Mouse (Mus musculus) c-Kit-positive CD71-positive TER-119-negative erythroid progenitor cells, embryonic 14.5 days (primary cell): ENCODE measurements around the gene A430005L14Rik.
A peak's percentile ranks its signal among the peaks of the same experiment; 100 is the strongest.

ENCODE experiments used
- DNase-seq: peaks from one replicate; pipeline ENCODE4 v3.0.0-alpha.2; 2013; ENCODE audit warnings: low read depth

The A430005L14Rik gene

DNA sequence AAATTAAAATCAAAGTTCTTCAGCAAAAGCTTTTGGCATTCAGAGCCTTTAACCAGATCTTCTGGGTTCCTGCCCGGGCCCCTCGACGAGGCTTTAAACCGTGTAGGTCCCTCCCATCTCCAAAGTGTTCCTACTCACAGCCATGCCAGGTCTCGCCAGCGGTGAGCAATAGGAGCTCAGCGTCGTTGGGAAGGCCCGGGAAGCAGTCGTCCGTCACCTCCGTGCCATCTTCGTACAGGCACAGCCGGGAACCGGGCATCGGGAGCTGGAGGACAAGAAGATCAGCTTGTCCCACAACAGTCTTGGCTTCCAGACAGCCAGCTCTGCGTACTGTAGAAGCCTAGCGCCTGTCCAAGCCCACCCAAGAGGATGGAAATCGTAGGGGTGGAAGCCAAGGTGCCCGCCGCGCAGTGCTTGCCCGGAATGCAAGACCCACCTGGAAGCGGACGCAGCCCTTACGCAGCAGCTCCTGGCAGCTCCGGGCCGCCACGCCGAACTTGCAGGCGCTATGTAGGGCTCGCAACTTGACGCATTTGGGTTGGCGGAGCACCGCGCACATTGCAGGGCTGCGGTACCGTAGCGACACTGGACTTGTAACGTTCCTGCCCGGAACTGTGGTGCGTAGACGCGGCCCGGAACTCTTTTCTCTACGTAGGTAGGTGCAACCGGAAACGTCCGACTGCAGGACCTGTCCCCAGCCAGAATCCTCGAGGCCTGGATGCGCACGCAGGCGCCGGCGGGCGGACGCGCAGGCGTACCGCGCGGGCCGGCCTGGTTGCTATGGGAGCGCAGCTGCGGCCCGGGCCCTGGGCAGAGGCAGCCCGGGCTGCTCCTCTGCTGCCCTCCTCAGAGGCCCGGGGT lies 17.6 kb downstream of the A430005L14Rik start, which contains the start of the genes Dffb and Cep104:
Dffb (minus strand) TSS at position 696 of the 861 bp plus-strand sequence.
Cep104 (plus strand) TSS at position 764 of the 861 bp plus-strand sequence.
- peak; percentile 85 for DNase-seq

- DNase-seq, result no peak
These were observed 18.2 kb downstream of the A430005L14Rik start for GRCm38 (mm10) chr4:153975292-153975662.

DNA sequence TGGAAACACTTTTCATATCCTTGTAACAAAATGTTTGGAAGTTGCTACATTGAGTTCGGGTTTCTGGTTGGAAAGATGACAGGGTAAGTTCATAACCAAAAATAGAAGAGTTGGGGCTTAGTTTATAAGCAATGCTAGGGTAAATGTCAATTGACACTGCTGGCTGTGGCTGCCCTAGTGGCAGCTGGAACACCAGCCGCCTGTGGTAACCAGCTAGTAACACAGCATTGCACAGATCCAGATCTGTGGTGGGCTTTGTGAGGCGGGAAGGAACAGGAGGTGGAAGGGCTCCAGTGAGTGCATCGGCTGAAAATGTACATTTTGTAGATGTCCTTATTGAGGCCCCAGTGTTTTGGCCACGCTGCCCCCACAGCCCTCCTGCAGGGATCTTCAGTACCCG lies 18.7 kb downstream of the A430005L14Rik start:
- DNase-seq, result no peak

- no peak for DNase-seq
These were observed 22.2 kb downstream of the A430005L14Rik start for GRCm38 (mm10) chr4:153979243-153979642.

- DNase-seq, result no peak
These were observed 23.4 kb downstream of the A430005L14Rik start for GRCm38 (mm10) chr4:153980470-153980869.

DNA sequence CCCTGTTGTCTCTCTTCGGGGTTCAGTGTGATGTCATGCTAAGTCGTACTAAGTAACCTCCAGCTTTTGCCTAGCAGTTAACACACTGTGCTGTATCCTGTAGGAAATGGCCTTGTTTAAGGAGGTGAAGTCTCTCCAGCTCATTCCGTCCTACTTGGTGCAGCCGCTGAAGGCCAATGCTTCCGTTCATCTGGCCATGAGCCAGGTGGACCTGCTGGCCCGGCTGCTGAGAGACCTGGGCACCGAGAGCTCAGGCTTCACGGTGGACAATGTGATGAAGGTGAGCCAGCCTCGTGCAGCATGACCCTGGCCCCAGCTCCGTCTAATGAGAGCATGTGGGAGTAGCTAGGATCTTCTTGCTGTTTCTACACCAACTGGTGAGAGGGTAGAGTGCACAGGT lies 35.7 kb downstream of the A430005L14Rik start:
- no peak for DNase-seq

- DNase-seq, result no peak
These were observed 36.5 kb downstream of the A430005L14Rik start for GRCm38 (mm10) chr4:153993505-153993904.

DNA sequence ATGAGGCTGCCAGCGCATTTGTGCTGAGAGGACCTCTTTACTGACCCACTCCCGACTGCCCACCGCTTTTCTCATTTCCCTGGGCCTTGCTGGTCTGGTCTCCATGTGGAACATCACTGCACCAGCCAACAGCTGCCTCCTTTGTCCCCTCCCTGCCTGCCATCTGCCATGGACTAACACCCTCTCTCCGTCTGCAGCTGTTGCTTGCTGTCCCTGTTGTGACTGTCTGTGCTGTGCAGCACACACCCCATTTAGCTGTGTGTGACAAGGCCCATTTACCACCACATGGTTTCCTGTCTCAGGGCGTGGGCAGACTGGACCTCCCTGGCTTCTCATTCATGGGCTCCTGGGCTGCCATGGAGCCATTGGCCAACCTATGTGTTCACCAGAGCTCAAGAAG lies 48.5 kb downstream of the A430005L14Rik start:
- no peak for DNase-seq

GRCm38 (mm10) chr4:154006264-154006663 lies 49.2 kb downstream of the A430005L14Rik start:
- no peak for DNase-seq

GRCm38 (mm10) chr4:154007759-154008158 lies 50.7 kb downstream of the A430005L14Rik start:
- no peak for DNase-seq

DNA sequence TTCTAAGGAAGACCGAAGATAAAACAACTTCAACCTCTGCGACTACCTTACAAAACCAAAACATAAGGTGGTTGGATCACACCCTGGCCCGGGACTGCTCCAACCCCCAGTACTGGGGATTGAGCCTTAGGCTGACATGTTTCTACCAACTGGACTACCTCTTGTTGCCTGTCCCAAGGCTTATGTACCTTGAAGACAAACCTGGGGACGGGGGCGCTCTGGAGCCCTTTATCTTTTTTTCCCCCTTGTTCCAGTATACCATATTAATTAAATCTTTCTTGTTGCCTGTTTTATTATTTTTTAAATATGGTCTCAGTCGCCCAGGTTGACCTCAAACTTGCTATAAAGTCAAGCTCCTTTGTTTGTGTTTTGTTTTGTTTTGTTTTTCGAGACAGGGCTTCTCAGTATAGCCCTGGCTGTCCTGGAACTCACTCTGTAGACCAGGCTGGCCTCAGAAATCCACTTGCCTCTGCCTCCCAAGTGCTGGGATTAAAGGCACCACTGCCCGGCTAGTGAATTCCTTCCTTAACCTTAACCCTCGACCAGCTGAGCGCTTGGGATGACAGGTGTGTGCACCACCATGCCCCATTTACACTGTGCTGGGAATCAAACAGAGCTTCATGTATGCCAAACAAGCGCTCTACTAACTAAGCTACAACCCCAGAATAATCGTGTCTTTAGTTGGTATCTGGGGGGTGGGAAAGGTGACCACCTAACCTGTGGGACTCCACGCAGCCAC lies 54.0 kb downstream of the A430005L14Rik start:
- no peak for DNase-seq
